Comparison of ENCODE assay signal across 9 mouse cellular contexts in the genomic region with DNA sequence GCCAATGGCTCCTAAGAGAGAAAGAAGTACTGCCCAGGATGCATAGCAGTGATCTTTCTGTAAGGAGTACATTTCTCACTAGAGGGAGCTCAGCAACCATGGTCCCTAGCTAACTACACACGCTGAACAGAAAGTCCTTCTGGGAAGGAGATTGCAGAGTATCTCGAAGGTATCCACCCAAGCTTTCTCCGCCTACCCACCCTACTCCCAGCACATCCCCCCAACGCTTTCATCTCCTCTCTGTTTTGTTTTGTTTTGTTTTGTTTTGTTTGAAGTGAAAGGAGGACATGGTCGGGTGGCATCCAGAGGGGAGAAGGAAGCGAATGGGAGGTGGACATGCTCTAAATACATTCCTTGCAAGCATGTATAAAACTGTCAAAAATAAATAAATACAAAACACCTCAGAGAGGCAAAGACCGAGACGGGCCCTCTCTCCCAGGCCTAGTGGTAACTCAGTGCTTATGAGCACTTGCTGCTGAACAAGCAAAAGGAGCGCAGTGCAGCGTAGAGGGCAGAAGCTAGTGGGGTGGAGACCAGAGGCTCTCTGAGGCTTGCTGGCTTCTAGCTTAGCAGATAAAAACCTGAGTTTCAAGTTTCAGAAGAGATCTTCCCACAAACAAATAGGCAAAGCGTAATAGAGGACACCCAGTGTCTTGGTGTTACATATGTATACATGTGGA.
DNase-seq lines count a peak whose midpoint lies in the region; ATAC-seq and TF ChIP-seq lines count a peak whose summit lies in the region.
"Had no signal": no experiment of that assay in that cellular context is flagged by ENCODE, and none has a peak within 500 bp of the region (broad histone marks: within the 10 kb centered on the region; RNA-seq: fewer than 3 reads in every experiment).

No protein-coding gene starts in this region.

- H3K9ac ChIP-seq in lung, embryonic 14.5 days, result no peak overlapping the region
- no peak overlapping the region for H3K9ac ChIP-seq in hindbrain, postnatal 0 days (replicated peaks; ENCODE audit: low read length)
- H3K9ac ChIP-seq: embryonic facial prominence, embryonic 13.5 days had no signal

- H3K9me3 ChIP-seq in lung, embryonic 14.5 days (ENCODE audit: low read depth, low read length), result no peaks in the 10 kb centered on the region
- H3K9me3 ChIP-seq in hindbrain, postnatal 0 days (ENCODE audit: low read length), result no peaks in the 10 kb centered on the region
- H3K9me3 ChIP-seq: embryonic facial prominence, embryonic 13.5 days had no signal

- no peaks in the 10 kb centered on the region for H3K36me3 ChIP-seq in lung, embryonic 14.5 days (ENCODE audit: insufficient read depth)
- H3K36me3 ChIP-seq in hindbrain, postnatal 0 days (ENCODE audit: insufficient read depth, low read length), result no peaks in the 10 kb centered on the region
- H3K36me3 ChIP-seq: embryonic facial prominence, embryonic 13.5 days had no signal

- DNase-seq in embryo, embryonic 10 days (ENCODE audit: low spot score), result peak; percentile 38
- no peak for DNase-seq in embryo, embryonic 9.5 days (ENCODE audit: extremely low spot score)
- DNase-seq in lung, embryonic 14.5 days, result peak; percentile 53
- no peak for DNase-seq in lung, postnatal 14 days
- peak; percentile 70 for DNase-seq in hindbrain, postnatal 0 days (ENCODE audit: low spot score)
- DNase-seq in retina, embryonic 14.5 days (ENCODE audit: low spot score), result peak; percentile 33
- DNase-seq in thymus, postnatal 4 days, result no peak

- ATAC-seq in lung, embryonic 14.5 days (ENCODE audit: insufficient read depth), result no peak
- ATAC-seq in hindbrain, postnatal 0 days, result peak; percentile 62; the same call in 1 of the 2 replicates
- ATAC-seq in activated CD4-positive, CD25-positive, alpha-beta regulatory T cell, adult 4 months, result no peak

- H3K27me3 ChIP-seq in lung, embryonic 14.5 days (ENCODE audit: insufficient read depth, low read length), result no peaks in the 10 kb centered on the region
- no peaks in the 10 kb centered on the region for H3K27me3 ChIP-seq in hindbrain, postnatal 0 days (ENCODE audit: insufficient read depth, low read length)
- H3K27me3 ChIP-seq: embryonic facial prominence, embryonic 13.5 days had no signal

- H3K4me1 ChIP-seq in lung, embryonic 14.5 days (ENCODE audit: insufficient read depth), result no peaks in the 10 kb centered on the region
- H3K4me1 ChIP-seq in hindbrain, postnatal 0 days (ENCODE audit: insufficient read depth, low read length), result no peaks in the 10 kb centered on the region
- H3K4me1 ChIP-seq: embryonic facial prominence, embryonic 13.5 days had no signal

- no peak overlapping the region for H3K4me3 ChIP-seq in lung, embryonic 14.5 days (ENCODE audit: low read depth, low read length)
- H3K4me3 ChIP-seq in hindbrain, postnatal 0 days (ENCODE audit: low read length), result peak overlapping the region; percentile 15; the same call in 1 of the 2 replicates
- H3K4me3 ChIP-seq: embryonic facial prominence, embryonic 13.5 days had no signal

- H3K4me2 ChIP-seq in lung, embryonic 14.5 days, result no peak overlapping the region
- H3K4me2 ChIP-seq in hindbrain, postnatal 0 days (ENCODE audit: low read depth, low read length), result peak overlapping the region; percentile 43
- H3K4me2 ChIP-seq: embryonic facial prominence, embryonic 13.5 days had no signal

- TF ChIP-seq CTCF in lung, embryonic 14.5 days (IDR thresholded peaks at IDR 0.05; ENCODE audit: low read depth), result peak; percentile 45
- peak; percentile 70 for TF ChIP-seq CTCF in hindbrain, postnatal 0 days (IDR thresholded peaks at IDR 0.05; ENCODE audit: low read depth)

- H3K27ac ChIP-seq in lung, embryonic 14.5 days (ENCODE audit: low read depth), result no peak overlapping the region
- no peak overlapping the region for H3K27ac ChIP-seq in hindbrain, postnatal 0 days
- H3K27ac ChIP-seq: embryonic facial prominence, embryonic 13.5 days had no signal

- WGBS in lung, embryonic 14.5 days, result 45% methylated on average over 11 of the region's 11 CpGs
- 54% methylated on average over 11 of the region's 11 CpGs for WGBS in hindbrain, postnatal 0 days

Comparison
In these comparisons a context has a peak if more than half of its experiments do, and no peak if none do; other contexts are left out.
1. DNase-seq: peak in embryo, embryonic 10 days (single experiment), lung, embryonic 14.5 days (single experiment), hindbrain, postnatal 0 days (single experiment) and retina, embryonic 14.5 days (single experiment); none in embryo, embryonic 9.5 days (single experiment), lung, postnatal 14 days (single experiment) and thymus, postnatal 4 days (single experiment).